Mouse (Mus musculus) liver, adult 2 months (tissue): Measurements from ENCODE around the gene Cd86. TPM values are rescaled to one million over a fixed set of nuclear protein-coding genes. Genes with fewer than 3 reads are reported as not detected.

ENCODE experiments used
- DNase-seq: peaks from one replicate; pipeline ENCODE4 v3.0.0-alpha.2; 2011; ENCODE audit warnings: low read depth, low spot score; ENCODE audit errors: extremely low read depth
- H3K27ac ChIP-seq: fragments of 200-500 bp; replicated peaks from 2 replicates; pipeline ENCODE4 v1.5.1; 2012; ENCODE audit warnings: low read depth, mild to moderate bottlenecking, control low read depth, inconsistent platforms, low read length; ENCODE audit not compliant: insufficient read depth
- H3K27me3 ChIP-seq: fragments of 200-500 bp; 2 replicates; pipeline ENCODE4 v1.6.1; 2012; ENCODE audit warnings: mild to moderate bottlenecking, moderate library complexity, low read length, inconsistent platforms; ENCODE audit not compliant: control insufficient read depth, insufficient read depth
- H3K36me3 ChIP-seq: fragments of 200-500 bp; 2 replicates; pipeline ENCODE4 v1.6.1; 2012; ENCODE audit warnings: low read length, inconsistent platforms; ENCODE audit not compliant: control insufficient read depth, insufficient read depth
- H3K4me1 ChIP-seq: fragments of 200-500 bp; 2 replicates; pipeline ENCODE4 v1.6.1; 2011; ENCODE audit warnings: low read length; ENCODE audit not compliant: control insufficient read depth, insufficient read depth
- H3K4me3 ChIP-seq: fragments of 200-500 bp; 2 replicates; pipeline ENCODE4 v1.5.1; 2011; ENCODE audit warnings: low read depth, mild to moderate bottlenecking, control low read depth, low read length, moderate library complexity; ENCODE audit not compliant: insufficient read depth
- H3K79me2 ChIP-seq: fragments of 200-500 bp; 2 replicates; pipeline ENCODE4 v1.6.1; 2012; ENCODE audit warnings: inconsistent platforms, mild to moderate bottlenecking, low read length, moderate library complexity; ENCODE audit not compliant: control insufficient read depth, insufficient read depth
- H3K9ac ChIP-seq: fragments of 200-500 bp; 2 replicates; pipeline ENCODE4 v1.6.1; 2012; ENCODE audit warnings: low read depth, mild to moderate bottlenecking, control low read depth, inconsistent platforms, low read length
- CTCF ChIP-seq: fragments of 200-500 bp; IDR thresholded peaks from 2 replicates; pipeline ENCODE4 v1.5.1; 2011; ENCODE audit warnings: low read depth, low read length, control low read depth
- POLR2A ChIP-seq: fragments of 200-500 bp; IDR thresholded peaks from 2 replicates; pipeline ENCODE4 v1.6.1; 2011; ENCODE audit warnings: low read length, control low read depth; ENCODE audit not compliant: insufficient read depth; ENCODE audit errors: extremely low read depth
- WGBS: fragments of 180-500 bp; shearing (Covaris S2); methylation state at CpG from one replicate; pipeline ENCODE4 v1.1.7; 2018; 5-methylcytosine and 5-hydroxymethylcytosine counted together
- polyA plus RNA-seq: library from polyadenylated mRNA; depleted of rRNA; stranded (reverse); fragments of >200 nt; gene quantifications from 2 replicates; pipeline ENCODE4 v1.2.3, GENCODE M21; 2012
- total RNA-seq: library from RNA; depleted of rRNA; stranded (reverse); fragments of >200 nt; gene quantifications from 2 replicates; pipeline ENCODE4 v1.2.3, GENCODE M21; 2014

The Cd86 gene
- total and polyA plus RNA-seq, 2 experiments, result 0.99 to 5.3 TPM

DNA sequence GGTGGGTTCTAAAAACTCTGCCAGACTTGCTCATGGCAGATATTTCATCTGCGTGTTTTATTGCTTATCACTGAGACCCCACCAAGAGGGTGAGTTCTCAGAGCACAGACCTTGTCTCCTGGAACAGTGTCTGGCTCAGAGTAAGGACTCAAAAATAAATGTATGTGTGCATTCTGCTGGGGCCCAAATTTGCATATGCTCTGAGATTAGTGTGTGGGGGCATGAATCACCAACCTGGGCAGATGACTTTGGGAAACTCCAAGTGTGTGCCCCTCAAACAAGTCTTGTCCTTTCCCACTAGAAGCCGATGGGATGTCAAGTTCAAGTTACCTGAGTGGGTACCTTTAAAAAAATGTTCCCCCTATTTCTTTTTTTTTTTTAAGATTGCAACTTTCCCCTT, 34.6 kb upstream of the Cd86 start:
- WGBS, result 81% methylated on average over 2 of the region's 2 CpGs
- no peaks in the 10 kb centered on the region for H3K79me2 ChIP-seq

DNA sequence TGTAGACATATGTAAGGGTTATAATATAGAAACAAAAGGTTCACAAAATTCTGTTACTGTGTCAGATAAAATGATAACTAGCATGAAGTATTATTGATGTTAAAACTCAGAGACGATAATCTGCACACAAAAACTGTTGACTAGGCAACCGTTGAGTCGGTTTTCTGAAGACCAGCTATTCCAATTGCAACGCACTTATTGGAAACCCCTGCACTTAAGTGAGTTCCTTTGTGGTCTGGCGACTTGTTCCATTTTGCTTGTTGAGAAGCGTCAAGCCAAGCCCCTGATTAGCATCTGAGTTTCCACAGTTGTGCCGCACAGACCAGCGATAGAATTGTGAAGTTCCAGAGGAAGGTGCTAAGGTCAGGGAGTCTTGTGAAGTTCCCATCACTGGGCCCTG, 31.4 kb upstream of the Cd86 start:
- no peak overlapping the region for H3K9ac ChIP-seq
- no peaks in the 10 kb centered on the region; the same call in 1 of the 2 replicates for H3K27me3 ChIP-seq
- WGBS, result 82% methylated on average over 8 of the region's 8 CpGs
- DNase-seq, result no peak
- TF ChIP-seq POLR2A (no peak), CTCF (no peak)
- H3K36me3 ChIP-seq, result no peaks in the 10 kb centered on the region
- no peaks in the 10 kb centered on the region for H3K79me2 ChIP-seq
- H3K4me1 ChIP-seq, result no peaks in the 10 kb centered on the region
- H3K27ac ChIP-seq, result no peak overlapping the region
- H3K4me3 ChIP-seq, result no peak overlapping the region

More for the DNA sequence above, 34.6 kb upstream of the Cd86 start:
- no peak overlapping the region for H3K9ac ChIP-seq
- no peak overlapping the region for H3K4me3 ChIP-seq
- no peaks in the 10 kb centered on the region for H3K27me3 ChIP-seq
- no peaks in the 10 kb centered on the region for H3K4me1 ChIP-seq
- no peak for DNase-seq
- H3K27ac ChIP-seq, result no peak overlapping the region
- no peaks in the 10 kb centered on the region for H3K36me3 ChIP-seq
- no peak for TF ChIP-seq CTCF
- no peak for TF ChIP-seq POLR2A

DNA sequence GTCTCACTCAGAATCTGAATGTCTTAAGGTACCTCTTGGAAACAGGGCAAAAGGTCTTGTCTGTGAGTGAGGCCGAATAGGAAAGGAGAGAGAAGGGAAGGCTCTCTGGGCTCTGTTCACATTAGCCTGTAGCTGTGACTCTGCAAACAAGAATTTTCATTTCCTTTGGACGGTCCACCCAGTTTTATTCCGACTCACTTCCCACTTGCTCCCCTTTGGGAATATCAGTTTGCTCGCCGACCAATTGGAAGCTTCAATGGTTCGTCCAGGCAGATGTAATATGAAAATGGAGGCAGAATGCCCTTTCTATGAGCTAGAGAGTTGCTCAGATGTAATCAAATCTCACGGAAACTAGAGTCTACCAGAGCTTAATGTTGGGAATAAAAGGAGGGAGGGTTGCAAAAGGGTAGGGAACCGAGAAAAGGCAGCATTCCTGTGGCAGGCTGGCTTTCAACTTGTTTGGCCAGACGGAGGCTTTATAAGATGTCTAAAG, 29.0 kb upstream of the Cd86 start:
- 71% methylated on average over 9 of the region's 9 CpGs for WGBS
- Histone ChIP-seq H3K4me3 (no peak overlapping the region), H3K9ac (no peak overlapping the region), H3K36me3 (no peaks in the 10 kb centered on the region), H3K4me1 (no peaks in the 10 kb centered on the region), H3K27me3 (no peaks in the 10 kb centered on the region; the same call in 1 of the 2 replicates), H3K79me2 (no peaks in the 10 kb centered on the region), H3K27ac (no peak overlapping the region)
- DNase-seq, result no peak
- TF ChIP-seq POLR2A (no peak), CTCF (no peak)

DNA sequence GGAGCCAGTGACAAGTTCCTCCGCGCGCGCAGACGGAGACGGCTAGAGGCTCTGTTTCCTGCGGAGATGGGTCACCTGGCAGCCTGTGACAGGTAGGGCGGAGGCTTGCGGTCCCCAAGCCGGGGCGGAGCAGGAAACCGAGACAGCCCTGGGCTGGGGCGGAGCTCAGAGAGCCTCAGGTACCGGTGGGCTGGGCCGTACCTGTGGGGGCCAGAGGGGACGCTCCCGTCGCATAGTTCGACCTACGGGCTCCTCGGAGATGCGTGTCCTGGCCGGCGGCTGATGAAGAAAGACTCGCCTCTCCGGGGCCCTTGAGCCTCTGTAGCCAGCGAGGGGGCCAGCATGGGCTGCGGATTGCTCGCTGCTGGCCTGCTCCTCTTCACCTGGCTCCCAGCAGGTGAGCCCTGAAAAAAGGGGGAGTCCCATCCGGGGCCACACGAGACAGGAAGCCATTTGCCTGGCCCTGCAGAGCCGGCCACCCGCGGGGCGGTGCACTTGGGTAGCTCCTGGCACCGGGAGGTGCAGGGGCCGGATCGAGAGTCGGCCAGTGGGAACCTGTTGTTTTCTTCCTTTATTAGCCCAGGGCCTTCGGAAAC, 28.0 kb upstream of the Cd86 start, which contains the start of gene Ildr1:
Ildr1 (plus strand) TSS at position 161 of the 596 bp plus-strand sequence.
- no peaks in the 10 kb centered on the region; the same call in 1 of the 2 replicates for H3K27me3 ChIP-seq
- H3K9ac ChIP-seq, result no peak within 1 kb of the TSS
- TF ChIP-seq CTCF, result no peak
- no peak for TF ChIP-seq POLR2A
- no peak within 1 kb of the TSS for H3K27ac ChIP-seq
- no peaks in the 10 kb centered on the region for H3K4me1 ChIP-seq
- 6% methylated on average over 40 of the region's 40 CpGs for WGBS
- peak within 1 kb of the TSS; percentile 35; the same call in 1 of the 2 replicates for H3K4me3 ChIP-seq
- DNase-seq, result no peak
- no peaks in the 10 kb centered on the region for H3K36me3 ChIP-seq
- no peaks in the 10 kb centered on the region for H3K79me2 ChIP-seq

GRCm38 (mm10) chr16:36691484-36691883, 25.6 kb upstream of the Cd86 start:
- H3K27me3 ChIP-seq, result no peaks in the 10 kb centered on the region; the same call in 1 of the 2 replicates
- H3K4me3 ChIP-seq, result no peak overlapping the region
- WGBS, result 71% methylated on average over 3 of the region's 3 CpGs
- no peak overlapping the region for H3K9ac ChIP-seq
- H3K27ac ChIP-seq, result no peak overlapping the region
- H3K36me3 ChIP-seq, result no peaks in the 10 kb centered on the region
- H3K79me2 ChIP-seq, result no peaks in the 10 kb centered on the region
- no peaks in the 10 kb centered on the region for H3K4me1 ChIP-seq
- no peak for DNase-seq
- TF ChIP-seq POLR2A (no peak), CTCF (no peak)

GRCm38 (mm10) chr16:36688076-36688475, 22.2 kb upstream of the Cd86 start:
- H3K4me1 ChIP-seq, result no peaks in the 10 kb centered on the region
- 93% methylated on average over 2 of the region's 2 CpGs for WGBS
- H3K79me2 ChIP-seq, result no peaks in the 10 kb centered on the region
- no peaks in the 10 kb centered on the region for H3K27me3 ChIP-seq
- DNase-seq, result no peak
- no peak overlapping the region for H3K4me3 ChIP-seq
- no peak overlapping the region for H3K9ac ChIP-seq
- H3K36me3 ChIP-seq, result no peaks in the 10 kb centered on the region
- no peak overlapping the region for H3K27ac ChIP-seq
- no peak for TF ChIP-seq POLR2A
- no peak for TF ChIP-seq CTCF
